15 mouse cellular contexts compared by ENCODE assay signal in genomic region chr1:149921325-149921724, GRCm38 (mm10).
"Had no signal": no experiment of that assay in that cellular context is flagged by ENCODE, and none has a peak within 500 bp of the region (broad histone marks: within the 10 kb centered on the region; RNA-seq: fewer than 3 reads in every experiment).

No protein-coding gene starts in this region.

- H3K36me3 ChIP-seq: liver, embryonic 12.5 days; lung, embryonic 15.5 days; midbrain, embryonic 13.5 days; midbrain, embryonic 15.5 days; neural tube, embryonic 12.5 days had no signal

- H3K4me1 ChIP-seq: liver, embryonic 12.5 days; lung, embryonic 15.5 days; midbrain, embryonic 13.5 days; midbrain, embryonic 15.5 days; neural tube, embryonic 12.5 days had no signal

- H3K9ac ChIP-seq: liver, embryonic 12.5 days; liver, embryonic 14.5 days; lung, embryonic 15.5 days; midbrain, embryonic 13.5 days; midbrain, embryonic 15.5 days; neural tube, embryonic 12.5 days had no signal

- DNase-seq: lung, adult 2 months; lung, postnatal 10 days; right cerebral cortex, postnatal 14 days; thymus, adult 2 months; thymus, postnatal 25 days; thymus, postnatal 4 days had no signal

- H3K27me3 ChIP-seq: liver, embryonic 12.5 days; lung, embryonic 15.5 days; megakaryocyte, embryonic 14.5 days; midbrain, embryonic 13.5 days; midbrain, embryonic 15.5 days; neural tube, embryonic 12.5 days had no signal

- H3K4me3 ChIP-seq: liver, embryonic 12.5 days; lung, embryonic 15.5 days; megakaryocyte, embryonic 14.5 days; midbrain, embryonic 13.5 days; midbrain, embryonic 15.5 days; neural tube, embryonic 12.5 days had no signal

- H3K4me2 ChIP-seq: liver, embryonic 12.5 days; lung, embryonic 15.5 days; midbrain, embryonic 11.5 days; midbrain, embryonic 13.5 days; midbrain, embryonic 15.5 days; neural tube, embryonic 12.5 days had no signal

- H3K27ac ChIP-seq: liver, embryonic 12.5 days; liver, embryonic 14.5 days; lung, embryonic 15.5 days; macrophage; midbrain, embryonic 13.5 days; midbrain, embryonic 15.5 days; neural tube, embryonic 12.5 days had no signal

- H3K9me3 ChIP-seq: liver, embryonic 12.5 days; lung, embryonic 15.5 days; megakaryocyte, embryonic 14.5 days; midbrain, embryonic 13.5 days; midbrain, embryonic 15.5 days; neural tube, embryonic 12.5 days had no signal

- ATAC-seq: liver, embryonic 12.5 days; midbrain, embryonic 13.5 days; midbrain, embryonic 15.5 days had no signal
